Mouse (Mus musculus) cerebral cortex, adult 2 months (tissue): ENCODE results near the gene Ano10.

Experiments
- WGBS: fragments of 180-500 bp; shearing (Covaris S2); methylation state at CpG from one replicate; pipeline ENCODE4 v1.1.7; 2018; 5-methylcytosine and 5-hydroxymethylcytosine counted together

Ano10 gene

GRCm38 (mm10) chr9:122195042-122195682 lies 99.1 kb downstream of the Ano10 start:
- 61% methylated on average over 5 of the region's 5 CpGs for WGBS

- WGBS: 80% methylated on average over 5 of the region's 5 CpGs
These were observed 100.4 kb downstream of the Ano10 start for GRCm38 (mm10) chr9:122193823-122194222.

GRCm38 (mm10) chr9:122193361-122193760 lies 100.9 kb downstream of the Ano10 start:
- WGBS: 54% methylated on average over 5 of the region's 5 CpGs

GRCm38 (mm10) chr9:122188724-122189123 lies 105.5 kb downstream of the Ano10 start:
- WGBS: 43% methylated on average over 1 of the region's 1 CpGs

GRCm38 (mm10) chr9:122187451-122187921 lies 106.7 kb downstream of the Ano10 start:
- WGBS: 73% methylated on average over 7 of the region's 7 CpGs

GRCm38 (mm10) chr9:122186643-122187226 lies 107.5 kb downstream of the Ano10 start:
- 68% methylated on average over 1 of the region's 1 CpGs for WGBS

GRCm38 (mm10) chr9:122185953-122186352 lies 108.3 kb downstream of the Ano10 start:
- 62% methylated on average over 6 of the region's 6 CpGs for WGBS

- WGBS: 13% methylated on average over 2 of the region's 2 CpGs
These were observed 109.2 kb downstream of the Ano10 start for GRCm38 (mm10) chr9:122185061-122185460.

- 87% methylated on average over 3 of the region's 3 CpGs for WGBS
These were observed 109.9 kb downstream of the Ano10 start for GRCm38 (mm10) chr9:122184329-122184728.

GRCm38 (mm10) chr9:122183074-122183473 lies 111.1 kb downstream of the Ano10 start:
- 84% methylated on average over 4 of the region's 4 CpGs for WGBS

GRCm38 (mm10) chr9:122180105-122180504 lies 114.1 kb downstream of the Ano10 start:
- 89% methylated on average over 3 of the region's 3 CpGs for WGBS

- 69% methylated on average over 4 of the region's 4 CpGs for WGBS
These were observed 115.8 kb downstream of the Ano10 start for GRCm38 (mm10) chr9:122178427-122178826.

GRCm38 (mm10) chr9:122177256-122178220 lies 116.7 kb downstream of the Ano10 start:
- WGBS: 80% methylated on average over 7 of the region's 7 CpGs

- 93% methylated on average over 6 of the region's 6 CpGs for whole genome bisulfite sequencing
These were observed 119.5 kb downstream of the Ano10 start for GRCm38 (mm10) chr9:122174723-122175122.

- WGBS: 74% methylated on average over 9 of the region's 9 CpGs
These were observed 120.6 kb downstream of the Ano10 start for GRCm38 (mm10) chr9:122173405-122174233.

GRCm38 (mm10) chr9:122172612-122173186 lies 121.5 kb downstream of the Ano10 start:
- WGBS: 89% methylated on average over 11 of the region's 11 CpGs

- WGBS: 37% methylated on average over 6 of the region's 6 CpGs
These were observed 124.3 kb downstream of the Ano10 start for GRCm38 (mm10) chr9:122169901-122170300.

GRCm38 (mm10) chr9:122167719-122168118 lies 126.5 kb downstream of the Ano10 start:
- WGBS: 85% methylated on average over 5 of the region's 5 CpGs

GRCm38 (mm10) chr9:122164535-122164934 lies 129.7 kb downstream of the Ano10 start:
- WGBS: 95% methylated on average over 4 of the region's 4 CpGs

GRCm38 (mm10) chr9:122157079-122157441 lies 137.2 kb downstream of the Ano10 start:
- WGBS: 77% methylated on average over 14 of the region's 14 CpGs
